Mouse (Mus musculus) adrenal gland, adult 2 months (tissue): ENCODE data around the gene Fam118b. TPM values are rescaled to one million over a fixed set of nuclear protein-coding genes. Genes with fewer than 3 reads are reported as not detected.

Experiments
- DNase-seq: peaks from one replicate; pipeline ENCODE4 v3.0.0; 2021
- polyA plus RNA-seq: library from polyadenylated mRNA; depleted of rRNA; stranded (reverse); fragments of >200 nt; gene quantifications from 2 replicates; pipeline ENCODE4 v1.2.3, GENCODE M21; 2012; rRNA removed
- total RNA-seq, 2 experiments: library from RNA; stranded (reverse); gene quantifications; 2 replicates each; pipeline ENCODE4 v1.2.3; 2021

The Fam118b gene
- total and polyA plus RNA-seq, 3 experiments: 3.8 to 15.1 (median 9.1) TPM

DNA sequence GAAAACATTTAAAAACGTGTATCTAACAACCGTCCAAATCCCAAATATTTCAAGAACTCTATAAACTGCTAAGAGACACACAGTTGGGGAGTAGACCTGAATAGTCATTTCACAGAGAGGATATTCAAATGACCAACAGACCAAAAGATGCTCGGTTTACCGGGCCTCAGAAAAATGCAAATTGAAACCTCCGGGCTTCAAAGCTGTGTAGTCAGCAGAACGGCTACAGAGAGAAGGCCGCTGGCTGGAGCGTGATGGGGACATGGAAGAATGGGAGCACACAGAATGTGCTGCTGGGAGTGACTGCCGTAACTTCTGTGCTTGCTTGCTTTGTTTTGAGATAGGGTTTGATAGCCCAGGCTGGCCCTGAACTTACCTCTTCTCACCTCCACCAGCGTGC is 69.3 kb downstream of the Fam118b start:
- DNase-seq: no peak

DNA sequence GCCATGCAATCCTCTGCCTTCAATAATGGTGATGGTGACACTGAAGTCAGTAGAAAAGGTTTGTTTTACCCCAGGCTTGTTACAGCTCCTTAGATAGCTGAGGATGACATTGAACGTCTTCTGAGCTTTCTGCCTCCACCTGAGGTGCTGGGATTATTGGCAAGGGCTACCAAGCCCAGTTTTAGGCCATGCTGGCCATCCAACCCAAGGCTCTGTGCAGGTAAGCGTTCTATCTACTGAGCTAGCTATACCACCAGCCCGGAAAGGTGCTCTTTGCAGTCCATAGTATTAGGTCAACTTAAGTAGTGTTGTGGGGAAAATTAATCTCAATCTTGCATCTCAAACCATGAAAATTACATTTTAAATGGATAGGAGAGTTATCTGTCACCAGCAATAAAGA is 70.0 kb downstream of the Fam118b start:
- DNase-seq: no peak

DNA sequence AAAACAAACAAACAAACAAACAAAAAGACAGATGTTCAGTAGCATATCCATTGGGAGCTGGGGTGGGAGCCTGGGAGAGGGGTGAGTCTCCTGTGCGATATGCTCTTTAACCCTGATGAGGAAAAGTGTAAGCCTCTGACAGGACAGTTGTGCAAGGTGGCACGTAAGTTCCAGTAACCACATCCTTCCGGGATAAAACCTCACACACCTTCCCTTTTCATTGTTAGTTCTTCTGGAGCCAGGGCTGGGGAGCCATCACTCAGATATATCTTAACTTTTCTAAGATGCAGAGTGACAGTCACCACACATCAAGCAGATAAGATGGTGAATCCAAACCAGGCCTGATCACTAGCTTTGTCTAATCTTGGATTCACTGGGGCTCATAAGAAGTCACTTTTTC is 73.6 kb downstream of the Fam118b start:
- no peak for DNase-seq

DNA sequence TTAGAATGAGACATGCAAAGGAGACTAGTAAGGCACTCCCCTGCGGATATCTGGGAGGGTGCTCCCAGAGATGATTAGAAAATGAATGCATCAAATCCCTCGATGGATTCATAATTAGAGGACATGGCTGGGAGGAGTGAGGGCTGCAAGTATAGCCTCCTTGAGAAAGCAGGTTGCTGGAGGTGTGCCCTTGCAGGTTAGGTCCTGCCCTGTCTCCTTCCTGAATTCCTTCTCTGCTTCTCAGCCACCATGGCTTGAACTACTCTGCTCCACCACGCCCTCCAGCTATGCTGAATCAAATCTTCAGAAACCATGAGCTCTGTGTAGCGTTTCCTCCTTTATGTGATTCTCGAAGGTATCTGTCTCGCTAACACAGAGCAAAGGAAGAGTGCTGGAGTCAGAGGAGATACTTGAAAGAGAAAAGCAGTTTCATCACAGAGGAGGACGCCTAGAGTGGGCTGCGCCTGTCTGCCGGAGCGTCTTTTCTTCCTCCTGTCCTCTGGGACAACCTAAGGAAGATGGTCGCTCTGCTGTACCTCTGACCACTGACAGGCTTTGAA is 74.5 kb downstream of the Fam118b start:
- DNase-seq: no peak

DNA sequence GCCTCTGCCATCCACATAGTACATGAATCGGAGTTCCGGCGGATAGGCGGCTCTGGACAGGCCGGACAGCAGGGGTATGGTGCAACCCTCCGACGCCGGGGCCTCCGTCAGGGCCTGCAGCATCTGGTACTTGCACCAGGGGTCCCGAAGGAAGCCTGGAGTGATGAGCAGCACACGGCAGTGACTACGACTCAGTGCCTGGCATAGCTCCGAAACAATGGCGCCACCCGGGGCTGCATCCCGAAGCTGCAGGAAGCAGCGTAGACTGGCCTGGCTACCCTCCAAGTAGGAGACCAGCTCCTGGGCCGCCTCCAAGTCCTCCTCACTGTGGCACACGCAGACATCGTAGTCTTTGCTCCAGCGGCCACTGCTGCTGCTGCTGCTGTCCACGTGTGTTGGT is 78.9 kb downstream of the Fam118b start:
- DNase-seq: peak; percentile 42

DNA sequence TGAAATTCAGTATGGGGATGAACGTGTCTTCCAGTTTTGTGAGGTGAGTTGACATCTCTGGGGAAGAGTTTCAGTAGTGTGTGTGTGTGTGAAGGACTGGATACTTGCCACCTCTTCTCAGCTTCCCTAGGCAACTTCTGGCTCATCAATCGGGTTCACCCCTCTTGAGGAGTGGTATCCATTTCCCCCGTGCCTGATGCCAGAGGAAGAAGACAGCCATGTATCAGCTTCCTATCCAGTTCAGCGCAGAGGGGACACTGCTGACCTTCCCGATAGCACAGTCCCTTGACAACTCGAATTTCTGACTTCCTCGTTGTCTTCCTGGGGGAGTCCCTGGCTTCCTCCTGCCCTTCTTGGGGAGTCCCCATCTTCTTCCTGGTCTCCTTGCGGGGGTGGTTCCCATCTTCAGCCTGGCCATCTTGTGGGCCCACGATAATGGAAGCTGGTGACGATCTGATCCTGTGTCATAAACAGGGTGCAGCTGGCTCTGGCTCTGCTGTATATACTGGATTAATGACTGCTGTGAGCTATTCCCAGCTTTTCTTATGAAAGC is 80.2 kb downstream of the Fam118b start:
- no peak for DNase-seq

DNA sequence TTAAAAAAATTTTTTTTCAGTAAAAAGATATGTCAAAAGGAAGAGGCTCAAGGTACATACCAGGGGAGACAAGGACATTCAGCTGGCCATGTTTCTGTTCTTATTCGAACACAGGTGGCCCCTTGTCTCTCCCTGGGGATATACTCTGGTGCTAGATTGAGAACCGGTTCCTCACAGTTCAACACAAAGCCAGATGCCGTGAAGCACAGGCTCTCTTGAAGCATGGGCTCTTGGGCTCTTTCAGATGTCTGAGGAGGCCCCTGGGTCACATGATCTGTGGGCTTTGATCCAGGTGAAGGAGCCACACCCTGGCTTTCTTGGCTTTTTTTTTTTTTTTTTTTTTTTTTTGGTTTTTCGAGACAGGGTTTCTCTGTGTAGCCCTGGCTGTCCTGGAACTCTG is 81.2 kb downstream of the Fam118b start:
- no peak for DNase-seq

DNA sequence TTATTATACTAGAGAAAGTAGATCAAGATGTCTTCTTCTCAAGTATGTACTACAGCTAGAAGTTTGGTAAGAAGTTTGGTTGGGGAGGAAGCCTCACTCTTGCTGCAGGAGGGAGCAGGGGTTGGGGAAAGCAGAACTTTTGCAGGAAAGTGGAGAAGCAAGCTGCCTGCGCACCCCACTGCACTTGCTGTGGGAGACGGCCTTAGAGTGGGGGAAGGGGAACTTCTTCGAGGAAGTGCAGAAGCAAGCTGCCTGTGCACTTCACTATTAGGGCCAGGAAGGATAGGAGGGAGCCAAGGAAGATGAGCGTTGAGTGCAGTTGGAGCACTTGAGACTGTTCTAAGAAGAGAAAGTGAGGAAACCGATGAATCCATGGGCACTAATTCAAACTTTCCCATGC is 84.2 kb downstream of the Fam118b start:
- DNase-seq: no peak

DNA sequence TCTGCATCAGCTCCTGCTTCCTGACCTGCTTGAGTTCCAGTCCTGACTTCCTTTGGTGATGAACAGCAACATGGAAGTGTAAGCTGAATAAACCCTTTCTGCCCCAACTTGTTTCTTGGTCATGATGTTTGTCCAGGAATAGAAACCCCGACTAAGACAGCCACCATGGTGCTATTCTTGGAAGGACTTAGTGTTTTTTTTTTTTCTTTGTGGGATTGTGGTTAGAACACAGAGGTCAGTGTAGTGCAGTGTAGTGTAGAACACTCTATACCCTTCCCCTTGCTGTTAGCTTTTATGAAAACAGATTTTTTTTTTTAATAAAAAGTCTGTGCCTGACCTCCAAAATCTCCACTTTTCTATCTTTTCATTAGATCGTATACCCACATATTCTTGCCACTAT is 84.8 kb downstream of the Fam118b start:
- no peak for DNase-seq

DNA sequence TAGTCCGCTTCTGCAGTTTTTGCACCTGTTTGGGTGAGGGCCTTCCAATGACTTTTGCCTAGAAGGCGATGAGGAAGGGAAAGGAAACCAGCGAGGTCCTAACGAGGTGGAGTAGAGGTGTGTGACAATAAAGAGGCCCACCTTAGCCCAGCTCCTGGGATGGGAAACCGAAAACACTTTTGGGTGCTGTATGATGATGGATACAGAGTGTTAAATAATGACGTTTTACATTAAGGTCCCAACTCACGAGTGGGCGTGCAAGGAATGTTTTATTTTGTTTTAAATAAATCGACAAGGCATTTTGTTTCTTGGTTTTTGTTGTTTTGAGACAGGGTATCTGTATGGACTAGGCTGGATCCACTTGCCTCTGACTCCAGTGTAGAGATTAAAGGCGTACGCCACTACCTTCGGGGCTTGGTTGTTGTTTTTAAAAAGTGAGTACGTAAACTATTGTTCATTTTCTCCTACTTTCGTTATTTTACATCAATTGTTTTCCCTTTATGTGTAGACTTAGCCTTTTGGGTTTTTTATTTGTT is 91.4 kb downstream of the Fam118b start:
- DNase-seq: no peak

DNA sequence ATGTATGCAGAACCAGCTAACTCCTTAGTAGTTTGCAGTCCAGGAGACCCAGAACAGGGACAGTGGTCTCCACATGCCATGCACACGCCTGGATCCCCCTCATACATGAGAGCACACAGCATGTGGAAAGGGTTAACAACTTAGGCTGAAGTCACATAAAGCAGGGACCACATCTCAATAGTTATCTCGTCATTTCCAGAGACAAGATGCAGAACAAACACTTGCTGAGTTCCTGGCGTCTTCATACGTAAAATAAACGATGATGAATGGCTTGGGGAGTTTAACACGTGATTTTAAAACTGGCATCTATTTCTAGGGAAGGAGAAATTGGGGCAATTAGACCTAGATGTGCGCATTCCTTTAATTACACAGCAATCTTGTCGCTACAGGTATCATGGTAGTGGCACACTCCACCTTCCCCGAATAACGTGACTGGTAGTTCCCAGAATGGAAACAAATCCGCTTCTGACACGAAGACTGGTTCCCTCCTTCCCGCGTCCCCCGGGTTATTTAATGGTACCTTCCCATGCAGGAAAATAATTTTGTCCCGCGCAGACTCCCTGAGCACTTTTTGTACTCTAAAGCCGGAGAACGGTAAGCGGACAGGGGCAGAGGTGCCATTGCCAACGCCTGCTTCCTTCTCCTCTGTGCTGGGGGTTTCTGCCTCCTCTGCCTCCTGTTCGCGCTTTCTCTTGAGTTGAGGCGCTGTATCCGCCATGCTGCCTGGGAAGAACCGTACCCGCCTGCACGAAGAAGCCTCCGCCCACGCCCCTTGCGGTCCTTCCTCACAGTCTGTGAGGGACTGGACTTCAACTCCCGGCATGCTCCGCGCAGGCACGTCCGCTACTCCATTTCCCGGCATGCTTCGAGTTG is 92.1 kb downstream of the Fam118b start, which contains the start of gene Dcps:
Gene Dcps (minus strand): TSS at position 811 of the 873 bp plus-strand sequence.
- DNase-seq: peak; percentile 96

DNA sequence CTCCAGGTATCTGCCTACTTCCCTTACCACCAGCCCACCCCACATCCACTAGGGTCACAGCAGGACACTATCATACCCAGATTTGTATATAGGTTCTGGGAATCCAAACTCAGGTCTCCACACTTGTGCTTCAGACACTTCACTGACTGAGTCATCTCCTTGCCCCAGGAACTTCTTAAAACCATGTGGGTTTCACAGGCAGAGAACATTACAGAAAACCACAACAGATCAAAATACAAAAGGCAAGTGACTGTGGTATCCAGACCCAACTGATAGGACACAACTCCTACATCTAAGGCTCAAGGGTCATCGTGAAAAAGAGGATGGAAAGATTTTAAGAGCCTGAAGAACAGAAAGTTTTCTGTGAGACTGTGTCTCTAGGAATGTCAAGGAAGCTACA is 94.3 kb downstream of the Fam118b start:
- no peak for DNase-seq

DNA sequence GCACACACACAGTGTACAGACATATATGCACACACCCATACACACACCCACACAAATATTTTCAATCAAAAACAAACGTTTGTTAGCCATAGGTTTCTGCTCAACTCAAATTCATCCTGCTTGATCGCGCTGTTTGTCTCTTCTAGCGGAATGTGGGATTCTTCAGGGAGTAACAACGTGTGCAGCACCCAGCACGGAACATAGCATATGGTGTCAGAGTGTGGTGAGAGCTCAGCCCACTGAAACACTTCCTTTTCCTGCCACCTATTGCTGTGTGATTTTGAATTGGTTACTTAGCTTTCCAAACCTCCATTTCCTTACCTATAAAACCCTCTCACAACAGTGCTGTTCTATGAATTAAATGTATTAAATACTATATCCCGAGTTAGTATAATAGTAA is 97.5 kb downstream of the Fam118b start:
- DNase-seq: no peak

Other genes starting within 250 kb of the Fam118b start
- 10 to 100 TPM; 18.6 to 45.7 TPM for gene St3gal4, start 148.5 kb downstream of the Fam118b start, total RNA-seq
- gene St3gal4, start 148.5 kb downstream of the Fam118b start, polyA plus RNA-seq: 22.2 and 31.6 TPM in 2 replicates
- 10 to 100 TPM; 18.3 to 26.8 TPM for gene Dcps, start 91.7 kb downstream of the Fam118b start, total RNA-seq
- 21.1 and 22.2 TPM in 2 replicates for gene Dcps, start 91.7 kb downstream of the Fam118b start, polyA plus RNA-seq
- 100 to 1,000 TPM; 157 to 167 TPM for gene Srpr, start 67.6 kb downstream of the Fam118b start, total RNA-seq
- 40.6 and 47.4 TPM in 2 replicates for gene Srpr, start 67.6 kb downstream of the Fam118b start, polyA plus RNA-seq
- 1 to 10 TPM; 6.8 to 7.3 TPM for gene Tirap, start 67.5 kb downstream of the Fam118b start, total RNA-seq
- gene Tirap, start 67.5 kb downstream of the Fam118b start, polyA plus RNA-seq: 10.2 and 11.7 TPM in 2 replicates
- 10 to 100 TPM; 40.6 to 53.7 TPM for gene Foxred1, start 56.8 kb downstream of the Fam118b start, total RNA-seq
- gene Foxred1, start 56.8 kb downstream of the Fam118b start, polyA plus RNA-seq: 14.4 and 16.8 TPM in 2 replicates
- 10 to 100 TPM; 15.0 to 18.3 TPM for gene Rpusd4, start 60 bp upstream of the Fam118b start, total RNA-seq
- 4.8 and 6.5 TPM in 2 replicates for gene Rpusd4, start 60 bp upstream of the Fam118b start, polyA plus RNA-seq
- gene Cdon, start 153.3 kb upstream of the Fam118b start, total RNA-seq: 10 to 100 TPM; 11.8 to 19.4 TPM
- gene Cdon, start 153.3 kb upstream of the Fam118b start, polyA plus RNA-seq: 1.8 and 1.9 TPM in 2 replicates